Mouse (Mus musculus) inflammation-experienced regulatory T-cells (primary cell): ENCODE results near the gene Sprr2k. TPM values are rescaled to one million over a fixed set of nuclear protein-coding genes. Genes with fewer than 3 reads are reported as not detected.

ENCODE experiments used
- polyA plus RNA-seq, 2 experiments: library from polyadenylated mRNA; unstranded; fragments of 100-300 nt; shearing (Covaris generic); gene quantifications; one replicate each; pipeline ENCODE4 v1.2.1; 2017

The Sprr2k gene
- not detected for polyA plus RNA-seq

DNA sequence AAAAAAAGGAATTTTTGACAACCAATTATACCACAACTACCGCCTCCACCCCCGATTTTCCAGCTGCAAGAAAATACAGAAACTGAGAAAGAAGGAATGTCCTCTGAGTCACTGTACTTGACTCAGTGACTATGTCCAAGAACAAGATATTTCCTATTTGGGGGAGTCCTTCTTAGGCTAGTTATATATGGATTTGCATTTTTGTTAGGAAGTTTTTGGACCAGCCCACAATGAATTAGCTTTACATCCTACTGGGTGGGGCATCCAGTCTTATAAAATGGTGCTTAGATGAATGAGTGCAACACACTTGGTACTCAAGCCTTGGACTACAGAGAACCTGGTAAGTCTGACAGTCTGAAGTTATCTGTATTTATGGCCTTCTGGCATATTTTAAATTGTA lies at the start of gene Sprr2k:
Sprr2k (plus strand) TSS at position 301 of the 400 bp plus-strand sequence.

DNA sequence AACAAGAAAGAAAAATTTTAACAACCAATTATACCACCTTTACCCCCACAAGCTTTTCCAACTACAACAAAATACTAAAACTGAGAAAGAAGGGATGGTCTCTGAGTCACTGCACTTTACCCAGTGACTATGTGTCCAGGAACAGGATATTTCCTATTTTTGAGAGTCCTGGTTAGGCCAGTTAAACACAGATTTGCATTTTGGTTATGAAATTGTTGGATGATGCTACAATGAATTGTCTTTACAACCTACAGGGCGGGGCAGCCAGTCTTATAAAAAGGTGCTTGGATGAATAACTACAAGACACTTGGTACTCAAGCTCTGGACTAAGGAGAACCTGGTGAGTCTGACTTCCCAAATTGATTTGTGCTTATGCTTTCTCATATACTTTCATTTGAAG lies 47.0 kb upstream of the Sprr2k start, which contains the start of gene Sprr2h:
Sprr2h (plus strand) TSS at position 301 of the 400 bp plus-strand sequence.

DNA sequence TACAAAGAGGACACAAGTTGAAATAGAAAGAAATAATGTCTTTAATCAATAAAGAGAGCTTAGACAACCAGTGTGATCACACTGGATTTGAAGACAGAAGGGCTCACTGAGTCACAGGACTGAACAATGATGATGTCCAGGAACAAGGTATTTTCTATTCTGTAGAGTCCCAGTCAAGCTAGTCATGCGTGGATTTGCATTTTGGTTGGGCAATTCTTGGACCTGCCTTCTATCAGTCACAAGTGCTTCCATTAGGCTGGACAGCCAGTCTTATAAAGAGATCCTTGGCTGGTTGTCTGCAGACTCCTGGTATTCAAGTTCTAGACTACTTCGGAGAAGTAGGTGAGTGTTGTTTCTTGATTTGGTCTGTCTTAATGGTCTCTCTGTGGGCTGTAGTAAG lies 24.7 kb upstream of the Sprr2k start, which contains the start of gene Sprr2i:
Sprr2i (plus strand) TSS at position 301 of the 400 bp plus-strand sequence.

DNA sequence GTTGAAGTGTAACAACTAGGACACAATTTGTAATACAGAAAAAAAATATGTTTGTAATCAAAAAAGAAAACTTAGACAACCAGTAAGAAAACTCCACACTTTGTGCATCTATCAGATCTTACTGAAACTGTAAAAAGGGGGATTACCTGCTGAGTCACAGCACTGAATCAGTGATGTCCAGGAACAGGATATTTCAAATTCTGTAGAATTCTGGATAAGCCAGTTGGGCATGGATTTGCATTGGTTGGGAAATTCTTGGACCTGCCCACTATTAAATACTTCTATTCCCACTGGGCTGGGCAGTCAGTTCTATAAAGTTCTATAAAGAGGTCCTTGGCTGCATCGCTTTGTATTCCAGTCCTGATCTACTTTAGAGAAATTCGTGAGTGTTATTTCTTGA lies 14.6 kb upstream of the Sprr2k start, which contains the start of gene Sprr2j-ps:
Sprr2j-ps (plus strand) TSS at position 301 of the 400 bp plus-strand sequence.

DNA sequence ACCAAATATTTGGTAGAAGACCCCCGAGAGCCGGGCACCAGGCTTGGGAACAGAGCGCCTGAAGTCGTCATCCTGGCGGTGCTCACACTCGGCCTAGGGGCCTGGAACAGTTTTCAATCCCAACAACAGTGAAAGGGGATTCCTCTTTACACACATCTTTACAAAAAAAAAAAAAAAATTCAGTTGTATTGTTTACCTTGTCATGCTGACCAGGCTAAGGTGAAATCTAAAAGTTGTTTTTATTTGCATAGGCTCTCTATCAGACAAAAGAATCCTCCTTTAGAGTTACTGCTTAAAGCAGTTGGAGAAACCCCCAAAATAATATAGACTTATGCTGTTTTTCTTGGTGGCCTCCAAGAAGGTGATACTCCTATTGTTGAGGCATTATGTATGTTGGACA lies 3.1 kb upstream of the Sprr2k start, which contains the start of gene Gm9774:
Gm9774 (minus strand) TSS at position 101 of the 400 bp plus-strand sequence.

DNA sequence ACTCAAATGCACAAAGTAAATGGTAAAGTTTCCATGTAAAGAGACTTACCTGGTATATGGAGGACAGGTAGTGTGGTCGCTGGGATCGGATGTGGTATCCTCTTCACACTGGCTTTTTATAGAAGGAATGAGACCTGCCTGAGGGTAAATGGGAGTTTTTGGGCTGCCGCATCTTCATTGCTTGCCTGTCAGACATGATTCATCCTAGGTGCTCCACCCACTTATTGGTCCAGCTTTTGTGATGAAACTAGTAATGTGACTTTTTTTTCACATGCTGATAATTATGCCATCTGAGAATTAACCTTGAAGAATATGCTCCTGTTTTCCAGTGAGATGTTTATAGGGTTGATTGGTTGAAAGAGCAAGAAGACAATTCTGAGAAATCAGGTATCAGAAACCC lies 6.3 kb downstream of the Sprr2k start, which contains the start of gene Sprr1b:
Sprr1b (minus strand) TSS at position 101 of the 400 bp plus-strand sequence.

DNA sequence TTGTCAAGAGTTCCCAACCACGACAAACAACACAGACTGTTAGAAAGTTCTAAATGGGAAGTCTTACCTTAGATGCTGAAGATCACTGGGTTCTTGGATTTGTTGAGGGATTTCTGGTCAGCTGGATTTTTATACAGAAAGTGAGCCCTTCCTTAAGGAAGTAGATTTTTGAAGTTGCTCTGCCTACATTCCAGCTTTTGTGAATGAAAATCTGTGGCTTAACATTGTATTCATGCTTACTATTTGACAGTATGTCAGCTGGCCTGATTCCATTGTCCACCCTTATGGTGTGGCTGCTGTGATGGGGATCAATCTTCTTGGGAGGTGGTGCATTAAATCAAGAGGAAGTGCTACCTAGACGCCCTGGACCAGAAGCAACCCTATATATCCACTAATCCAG lies 26.2 kb downstream of the Sprr2k start, which contains the start of gene Sprr3:
Sprr3 (minus strand) TSS at position 101 of the 400 bp plus-strand sequence.

Other genes with a start within 250 kb of the Sprr2k start
- gene Sprr2a1, start 216.8 kb upstream of the Sprr2k start, polyA plus RNA-seq: not detected
- under 1 TPM in 1 of 2 experiments, not detected in 1; 0.67 TPM for gene Sprr2a2, start 216.7 kb upstream of the Sprr2k start, polyA plus RNA-seq
- not detected for gene Sprr2a3, start 147.2 kb upstream of the Sprr2k start, polyA plus RNA-seq
- gene Sprr2b, start 116.0 kb upstream of the Sprr2k start, polyA plus RNA-seq: not detected
- not detected for gene Sprr2d, start 93.4 kb upstream of the Sprr2k start, polyA plus RNA-seq
- gene Sprr2e, start 80.4 kb upstream of the Sprr2k start, polyA plus RNA-seq: under 1 TPM; 0.42 to 0.76 TPM
- not detected for gene Sprr2f, start 67.4 kb upstream of the Sprr2k start, polyA plus RNA-seq
- gene Sprr2h, start 46.9 kb upstream of the Sprr2k start, polyA plus RNA-seq: not detected
- not detected for gene Sprr2i, start 24.6 kb upstream of the Sprr2k start, polyA plus RNA-seq
- 1 to 10 TPM in 1 of 2 experiments, not detected in 1; 1.0 TPM for gene Sprr2j-ps, start 14.5 kb upstream of the Sprr2k start, polyA plus RNA-seq
- 10 to 100 TPM; 23.3 to 26.3 TPM for gene Gm9774, start 3.2 kb upstream of the Sprr2k start, polyA plus RNA-seq
- gene Sprr1b, start 6.2 kb downstream of the Sprr2k start, polyA plus RNA-seq: not detected
- gene Sprr3, start 26.1 kb downstream of the Sprr2k start, polyA plus RNA-seq: not detected
- gene Sprr1a, start 53.3 kb downstream of the Sprr2k start, polyA plus RNA-seq: not detected
- gene Sprr4, start 67.9 kb downstream of the Sprr2k start, polyA plus RNA-seq: not detected
- gene 2310046K23Rik, start 101.9 kb downstream of the Sprr2k start, polyA plus RNA-seq: not detected
- not detected for gene Ivl, start 141.2 kb downstream of the Sprr2k start, polyA plus RNA-seq
- not detected for gene Smcp, start 156.4 kb downstream of the Sprr2k start, polyA plus RNA-seq
- gene 2210017I01Rik, start 174.9 kb downstream of the Sprr2k start, polyA plus RNA-seq: not detected
- not detected for gene Lce6a, start 189.1 kb downstream of the Sprr2k start, polyA plus RNA-seq
- not detected for gene Lce1a1, start 215.7 kb downstream of the Sprr2k start, polyA plus RNA-seq
- not detected for gene Lce1b, start 224.3 kb downstream of the Sprr2k start, polyA plus RNA-seq
- not detected for gene Lce1a2, start 237.7 kb downstream of the Sprr2k start, polyA plus RNA-seq
- gene Lce1c, start 246.7 kb downstream of the Sprr2k start, polyA plus RNA-seq: not detected